Comparison of ENCODE assay signal across 11 mouse cellular contexts in the genomic region with DNA sequence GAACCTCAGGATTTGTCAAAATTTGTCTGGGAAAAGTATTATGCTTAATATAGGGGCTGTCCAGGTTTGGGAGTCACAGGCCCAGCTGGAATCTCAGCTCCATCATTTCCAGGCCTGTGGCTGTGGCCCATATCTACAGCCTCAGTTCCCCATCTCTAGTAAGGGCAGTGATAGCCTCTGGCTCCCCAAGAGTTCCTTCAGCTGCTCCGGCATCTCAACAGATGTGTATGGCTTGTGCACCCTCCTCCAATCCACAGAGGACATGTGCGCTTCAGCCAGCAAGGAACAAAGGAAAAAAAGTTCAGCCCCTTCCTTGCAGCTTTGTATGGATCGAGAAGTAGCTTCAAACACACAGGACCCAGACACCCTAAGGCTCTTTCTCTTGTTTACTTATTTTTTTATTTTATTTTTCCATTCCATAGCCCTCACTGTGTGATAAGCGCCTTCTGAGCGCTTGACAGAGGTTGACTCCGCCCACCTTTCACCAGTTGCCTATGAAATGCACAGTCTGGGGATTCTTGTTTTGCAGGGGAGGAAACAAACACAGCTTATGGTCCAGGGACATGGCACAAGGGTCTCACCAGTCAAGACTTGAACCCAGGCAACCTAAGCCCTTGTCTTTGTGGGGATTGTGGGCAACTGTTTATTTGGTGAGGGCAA.
DNase-seq lines count a peak whose midpoint lies in the region; ATAC-seq lines count a peak whose summit lies in the region.
"Had no signal": no experiment of that assay in that cellular context is flagged by ENCODE, and none has a peak within 500 bp of the region (broad histone marks: within the 10 kb centered on the region; RNA-seq: fewer than 3 reads in every experiment).

No protein-coding gene starts in this region.

- intact Hi-C loops in heart, postnatal 14 days (cut with DNase I), result loop anchor here (5.0 kb wide), 2 partner anchors 194 to 281 kb away; no protein-coding TSS in a partner anchor

- H3K9ac ChIP-seq in lung, embryonic 15.5 days, result no peak overlapping the region
- no peak overlapping the region for H3K9ac ChIP-seq in stomach, embryonic 14.5 days (replicated peaks; ENCODE audit: low read depth, low read length)

- DNase-seq in lung, postnatal 4 days, result no peak
- peak; percentile 36 to 47 for DNase-seq in heart, postnatal 14 days
- DNase-seq in adrenal gland, postnatal 36 days, result no peak
- DNase-seq in embryo, embryonic 10 days (ENCODE audit: low spot score), result no peak
- DNase-seq: thymus, adult 18-20 months had no signal

- peaks cover 47% of the 10 kb centered on the region for H3K4me1 ChIP-seq in lung, embryonic 15.5 days
- peaks cover 36% of the 10 kb centered on the region for H3K4me1 ChIP-seq in stomach, embryonic 14.5 days (ENCODE audit: control insufficient read depth, insufficient read depth, low read length)

- no peaks in the 10 kb centered on the region for H3K27me3 ChIP-seq in lung, embryonic 15.5 days
- no peaks in the 10 kb centered on the region for H3K27me3 ChIP-seq in stomach, embryonic 14.5 days (ENCODE audit: control insufficient read depth, insufficient read depth, low read length)
- H3K27me3 ChIP-seq: Patski had no signal

- H3K4me2 ChIP-seq in lung, embryonic 15.5 days, result no peak overlapping the region
- H3K4me2 ChIP-seq in stomach, embryonic 14.5 days (replicated peaks; ENCODE audit: low read depth, low read length), result no peak overlapping the region

- 76% methylated on average over 6 of the region's 6 CpGs for WGBS in lung, embryonic 15.5 days
- WGBS in stomach, embryonic 14.5 days, result 85% methylated on average over 6 of the region's 6 CpGs

- no peaks in the 10 kb centered on the region for H3K36me3 ChIP-seq in lung, embryonic 15.5 days
- H3K36me3 ChIP-seq in stomach, embryonic 14.5 days (ENCODE audit: control insufficient read depth, insufficient read depth, low read length), result no peaks in the 10 kb centered on the region

- no peaks in the 10 kb centered on the region for H3K9me3 ChIP-seq in lung, embryonic 15.5 days
- no peaks in the 10 kb centered on the region for H3K9me3 ChIP-seq in stomach, embryonic 14.5 days (ENCODE audit: control insufficient read depth, low read depth, low read length)

- H3K27ac ChIP-seq in lung, embryonic 15.5 days, result peak overlapping the region; percentile 84
- H3K27ac ChIP-seq in stomach, embryonic 14.5 days (ENCODE audit: low read length), result peak overlapping the region; percentile 21; the same call in 1 of the 2 replicates
- H3K27ac ChIP-seq: macrophage had no signal

- H3K4me3 ChIP-seq in lung, embryonic 15.5 days, result no peak overlapping the region
- H3K4me3 ChIP-seq in stomach, embryonic 14.5 days (ENCODE audit: low read depth, low read length), result no peak overlapping the region
- H3K4me3 ChIP-seq: layer of hippocampus, adult 2 months had no signal

- ATAC-seq in lung, embryonic 15.5 days (ENCODE audit: borderline replicate concordance, extremely low read depth, low FRiP score, low TSS enrichment), result no peak
- ATAC-seq in erythroblast, adult 5-6 weeks (replicated peaks; ENCODE audit: low FRiP score, poor library complexity, severe bottlenecking), result peak; percentile 79
- ATAC-seq in stomach, embryonic 14.5 days (ENCODE audit: insufficient number of reproducible peaks, insufficient read depth, low FRiP score, low read depth), result no peak

Comparison
In these comparisons a context has a peak if more than half of its experiments do, and no peak if none do; other contexts are left out.
1. DNase-seq: peak in heart, postnatal 14 days (2 of 2); none in lung, postnatal 4 days (0 of 2), adrenal gland, postnatal 36 days (0 of 2) and embryo, embryonic 10 days (single experiment).